Comparison of ENCODE assay signal across 8 mouse cellular contexts in genomic region chr1:165046637-165047036, GRCm38 (mm10).
DNase-seq lines count a peak whose midpoint lies in the region; ATAC-seq and TF ChIP-seq lines count a peak whose summit lies in the region.

No protein-coding gene starts in this region.

- intact Hi-C loops in left cerebral cortex, adult 2 months (cut with DNase I): no loop called here

- H3K27ac ChIP-seq in forebrain, embryonic 10.5 days: peak overlapping the region; percentile 75
- H3K27ac ChIP-seq in heart, embryonic 15.5 days: peak overlapping the region; percentile 84
- peak overlapping the region; percentile 86 for H3K27ac ChIP-seq in left cerebral cortex, adult 2 months

- TF ChIP-seq CTCF in left cerebral cortex, adult 2 months (IDR thresholded peaks at IDR 0.05): no peak

- no peaks in the 10 kb centered on the region for H3K27me3 ChIP-seq in forebrain, embryonic 10.5 days (ENCODE audit: poor library complexity, severe bottlenecking)
- H3K27me3 ChIP-seq in heart, embryonic 15.5 days: no peaks in the 10 kb centered on the region

- H3K4me2 ChIP-seq in heart, embryonic 15.5 days: peak overlapping the region; percentile 35; the same call in 1 of the 2 replicates

- H3K36me3 ChIP-seq in forebrain, embryonic 10.5 days (replicated peaks): no peaks in the 10 kb centered on the region
- H3K36me3 ChIP-seq in heart, embryonic 15.5 days: no peaks in the 10 kb centered on the region

- DNase-seq in MN1 (ENCODE audit: low spot score): peak; percentile 96
- DNase-seq in brain, adult 2 months (ENCODE audit: low read depth, low spot score): peak; percentile 85
- DNase-seq in forebrain, embryonic 10.5 days (ENCODE audit: extremely low spot score, low spot score): no peak
- DNase-seq in left cerebral cortex, adult 2 months (ENCODE audit: extremely low spot score in 1 of 2, low spot score in 2 of 2): peak; percentile 29 to 39
- peak; percentile 49 for DNase-seq in neural tube, embryonic 10.5 days (ENCODE audit: extremely low spot score, low spot score)
- DNase-seq in urinary bladder, adult 2 months (ENCODE audit: low spot score): peak; percentile 46
- DNase-seq in natural killer cell, adult 2 months (ENCODE audit: low spot score in 2 of 2): no peak

- no peaks in the 10 kb centered on the region for H3K9me3 ChIP-seq in forebrain, embryonic 10.5 days
- H3K9me3 ChIP-seq in heart, embryonic 15.5 days (replicated peaks): no peaks in the 10 kb centered on the region

- no peak overlapping the region for H3K9ac ChIP-seq in heart, embryonic 15.5 days

- H3K4me1 ChIP-seq in forebrain, embryonic 10.5 days: peaks cover 15% of the 10 kb centered on the region
- peaks cover 17% of the 10 kb centered on the region for H3K4me1 ChIP-seq in heart, embryonic 15.5 days (replicated peaks)

- ATAC-seq in heart, embryonic 15.5 days (replicated peaks; ENCODE audit: insufficient number of reproducible peaks, insufficient read depth, low FRiP score, low read depth): peak; percentile 85

- no peak overlapping the region for H3K4me3 ChIP-seq in forebrain, embryonic 10.5 days
- H3K4me3 ChIP-seq in heart, embryonic 15.5 days: no peak overlapping the region
- no peak overlapping the region for H3K4me3 ChIP-seq in left cerebral cortex, adult 2 months

- WGBS in forebrain, embryonic 10.5 days: 44% methylated on average over 7 of the region's 7 CpGs
- 10% methylated on average over 7 of the region's 7 CpGs for WGBS in heart, embryonic 15.5 days

Comparison
In these comparisons a context has a peak if more than half of its experiments do, and no peak if none do; other contexts are left out.
1. DNase-seq: peak in MN1 (single experiment), brain, adult 2 months (single experiment), left cerebral cortex, adult 2 months (2 of 2), neural tube, embryonic 10.5 days (single experiment) and urinary bladder, adult 2 months (single experiment); none in forebrain, embryonic 10.5 days (single experiment) and natural killer cell, adult 2 months (0 of 2).
2. Peak in every context shown above with its lines, with median percentiles within 50 percentile points of each other: H3K27ac ChIP-seq.